Mouse (Mus musculus) G1E (cell line): ENCODE data around the gene Scand1. TPM values are rescaled to one million over a fixed set of nuclear protein-coding genes. Genes with fewer than 3 reads are reported as not detected.

Experiments
- ATAC-seq: 2 replicates; pipeline ENCODE4 v1.8.0; 2016; ENCODE audit warnings: mild to moderate bottlenecking; ENCODE audit not compliant: insufficient number of reproducible peaks, poor library complexity, low FRiP score, severe bottlenecking; ENCODE audit errors: extremely low read depth
- DNase-seq: peaks from one replicate; pipeline ENCODE4 v3.0.0; 2012; ENCODE audit warnings: low spot score
- H3K27me3 ChIP-seq: 2 replicates; pipeline ENCODE4 v1.6.1; 2012; ENCODE audit warnings: mild to moderate bottlenecking, low read length, inconsistent platforms; ENCODE audit not compliant: insufficient read depth
- H3K36me3 ChIP-seq: replicated peaks from 2 replicates; pipeline ENCODE3; 2012; ENCODE audit warnings: mild to moderate bottlenecking, inconsistent platforms
- H3K4me1 ChIP-seq: 2 replicates; pipeline ENCODE4 v1.6.1; 2012; ENCODE audit warnings: low read depth, low read length, inconsistent platforms, mixed read lengths; ENCODE audit not compliant: insufficient read depth
- H3K4me3 ChIP-seq: 2 replicates; pipeline ENCODE4 v1.5.1; 2012; ENCODE audit warnings: low read depth, mild to moderate bottlenecking, inconsistent platforms, low read length, moderate library complexity, mixed read lengths
- H3K9me3 ChIP-seq: replicated peaks from 2 replicates; pipeline ENCODE4 v1.6.1; 2012; ENCODE audit warnings: inconsistent platforms
- CTCF ChIP-seq: IDR thresholded peaks from 2 replicates; pipeline ENCODE4 v1.5.1; 2012; ENCODE audit warnings: low read depth, low read length, inconsistent platforms, mixed read lengths
- GATA1 ChIP-seq: IDR thresholded peaks from 2 replicates; pipeline ENCODE4 v1.6.1; 2012; ENCODE audit warnings: borderline replicate concordance, low read length, inconsistent platforms, mixed read lengths
- GATA2 ChIP-seq: IDR thresholded peaks from 2 replicates; pipeline ENCODE4 v1.6.1; 2012; ENCODE audit warnings: low read depth, low read length, inconsistent platforms, borderline replicate concordance
- POLR2AphosphoS5 ChIP-seq: IDR thresholded peaks from 2 replicates; pipeline ENCODE4 v1.6.1; 2012; ENCODE audit warnings: low read depth, low read length, inconsistent platforms; ENCODE audit not compliant: insufficient replicate concordance
- TAL1 ChIP-seq: conservative IDR thresholded peaks from 2 replicates; pipeline ENCODE4 v1.6.1; 2012; ENCODE audit warnings: low read depth, low read length, inconsistent platforms, mixed read lengths
- polyA plus RNA-seq: library from polyadenylated mRNA; stranded (reverse); fragments of >175 nt; gene quantifications from 2 replicates; pipeline ENCODE4 v1.2.3, GENCODE M21; 2012
- total RNA-seq, 2 experiments: library from RNA; stranded (forward) in 1 of 2; stranded (reverse) in 1 of 2; fragments of 200-1000 nt in 1 of 2; fragments of >200 nt in 1 of 2; fragmentation: Nextera tagmentation in 1 of 2; gene quantifications; 2 replicates each; pipeline ENCODE4 v1.2.3; 2014 to 2017

Gene Scand1
- total and polyA plus RNA-seq, 3 experiments: 11.6 to 844 (median 243) TPM

DNA sequence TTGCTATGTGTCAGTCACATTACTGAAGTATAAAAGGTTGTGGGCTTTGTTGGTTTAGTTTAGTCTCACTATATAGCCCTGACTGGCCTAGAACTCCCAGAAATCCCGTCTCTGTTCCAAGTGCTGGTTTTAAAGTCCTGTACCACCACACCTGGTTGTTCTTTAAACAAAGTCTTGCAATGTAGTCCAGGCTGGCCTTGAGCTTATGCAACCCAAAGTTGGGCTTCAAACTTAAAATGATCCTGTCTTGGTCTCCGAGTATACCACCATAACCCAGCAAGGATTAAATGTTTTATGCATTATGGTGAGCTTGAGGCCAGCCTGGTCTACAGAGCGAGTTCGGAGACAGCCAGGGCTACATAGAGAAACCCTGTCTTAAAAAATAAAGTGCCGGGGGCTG, 2.6 kb downstream of the Scand1 start:
- no peak for TF ChIP-seq POLR2AphosphoS5
- TF ChIP-seq GATA1: no peak
- no peak for TF ChIP-seq CTCF
- TF ChIP-seq TAL1: no peak
- no peak for TF ChIP-seq GATA2
- H3K36me3 ChIP-seq: peaks cover 53% of the 10 kb centered on the region
- DNase-seq (no peak), ATAC-seq (no peak)
- H3K27me3 ChIP-seq: no peaks in the 10 kb centered on the region
- 0 out of 2 replicates have a peak, but pooled peaks cover 5% of the 10 kb centered on the region for H3K9me3 ChIP-seq
- no peak overlapping the region for H3K4me3 ChIP-seq
- H3K4me1 ChIP-seq: peaks cover 29% of the 10 kb centered on the region

DNA sequence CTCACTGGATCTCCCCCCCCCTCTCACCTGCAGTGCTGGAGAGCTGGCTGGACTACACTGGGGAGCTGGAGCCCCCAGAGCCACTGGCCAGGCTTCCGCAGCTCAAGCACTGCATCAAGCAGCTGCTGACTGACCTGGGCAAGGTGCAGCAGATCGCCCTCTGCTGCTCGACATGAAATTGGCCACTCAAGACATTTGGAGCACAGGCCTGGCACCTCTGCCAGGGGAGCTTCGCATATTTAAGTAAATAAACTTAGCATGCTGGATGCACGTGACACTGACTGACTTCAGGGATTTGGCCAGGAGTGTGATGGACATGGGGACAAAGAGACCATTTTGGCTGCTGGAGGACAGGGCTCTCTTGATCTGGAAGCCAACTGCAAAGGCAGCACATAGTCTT, 5.2 kb downstream of the Scand1 start:
- peaks cover 43% of the 10 kb centered on the region for H3K4me1 ChIP-seq
- peaks cover 66% of the 10 kb centered on the region for H3K36me3 ChIP-seq
- H3K27me3 ChIP-seq: no peaks in the 10 kb centered on the region
- TF ChIP-seq CTCF: no peak
- TF ChIP-seq GATA2: no peak
- TF ChIP-seq POLR2AphosphoS5: no peak
- TF ChIP-seq TAL1: no peak
- no peak for TF ChIP-seq GATA1
- H3K4me3 ChIP-seq: no peak overlapping the region
- no peak for DNase-seq
- no peak for ATAC-seq
- H3K9me3 ChIP-seq: no peaks in the 10 kb centered on the region

DNA sequence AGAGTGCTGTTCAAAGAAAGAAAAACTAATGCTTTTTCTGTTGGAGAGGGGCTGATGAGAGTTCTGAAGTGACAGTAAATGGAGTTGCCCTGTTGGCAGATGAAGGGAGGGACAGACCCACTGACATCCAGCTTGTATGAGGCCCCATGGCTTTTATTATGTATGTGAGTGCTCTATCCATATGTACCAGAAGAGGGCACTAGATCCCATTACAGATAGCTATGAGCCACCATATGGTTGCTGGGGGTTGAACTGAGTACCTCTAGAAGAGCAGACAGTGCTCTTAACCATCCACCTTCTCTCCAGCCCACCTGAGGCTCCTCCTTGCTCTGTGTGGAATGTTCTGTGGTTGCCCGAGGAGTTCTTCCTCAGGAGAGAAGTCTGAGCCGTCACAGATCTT, 6.7 kb downstream of the Scand1 start:
- Histone ChIP-seq H3K4me1 (peaks cover 51% of the 10 kb centered on the region), H3K4me3 (no peak overlapping the region), H3K9me3 (no peaks in the 10 kb centered on the region), H3K36me3 (peaks cover 72% of the 10 kb centered on the region), H3K27me3 (no peaks in the 10 kb centered on the region)
- ATAC-seq (no peak), DNase-seq (no peak)
- TF ChIP-seq GATA2 (no peak), CTCF (peak; percentile 55; the same call in 1 of the 2 replicates), GATA1 (no peak)

DNA sequence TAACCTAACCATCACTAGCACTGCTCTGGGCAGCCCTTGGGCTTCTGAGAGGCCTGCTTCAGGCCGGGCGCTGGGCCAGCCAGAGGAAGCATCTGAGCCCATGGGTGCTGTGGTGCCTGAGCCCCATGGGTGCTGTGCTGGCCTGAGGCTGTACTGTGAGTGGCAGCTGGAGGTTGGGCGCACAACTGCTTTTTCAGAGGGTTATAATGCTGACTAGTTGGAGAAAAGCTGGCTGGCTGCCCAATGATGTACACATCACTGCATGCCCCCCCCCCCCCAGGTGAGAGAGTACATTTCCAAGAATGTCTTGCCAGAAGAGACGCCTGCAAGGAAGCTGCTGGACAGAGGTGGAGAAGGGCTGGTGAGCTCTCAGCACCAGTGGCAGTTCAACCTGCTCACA, 8.2 kb downstream of the Scand1 start:
- TF ChIP-seq POLR2AphosphoS5: no peak
- TF ChIP-seq GATA1: no peak
- no peak for TF ChIP-seq GATA2
- no peak for TF ChIP-seq TAL1
- TF ChIP-seq CTCF: no peak
- DNase-seq (no peak), ATAC-seq (no peak)
- no peaks in the 10 kb centered on the region for H3K9me3 ChIP-seq
- peaks cover 72% of the 10 kb centered on the region for H3K36me3 ChIP-seq
- H3K4me3 ChIP-seq: peak overlapping the region; percentile 47; the same call in 1 of the 2 replicates
- peaks cover 44% of the 10 kb centered on the region for H3K4me1 ChIP-seq
- no peaks in the 10 kb centered on the region for H3K27me3 ChIP-seq

DNA sequence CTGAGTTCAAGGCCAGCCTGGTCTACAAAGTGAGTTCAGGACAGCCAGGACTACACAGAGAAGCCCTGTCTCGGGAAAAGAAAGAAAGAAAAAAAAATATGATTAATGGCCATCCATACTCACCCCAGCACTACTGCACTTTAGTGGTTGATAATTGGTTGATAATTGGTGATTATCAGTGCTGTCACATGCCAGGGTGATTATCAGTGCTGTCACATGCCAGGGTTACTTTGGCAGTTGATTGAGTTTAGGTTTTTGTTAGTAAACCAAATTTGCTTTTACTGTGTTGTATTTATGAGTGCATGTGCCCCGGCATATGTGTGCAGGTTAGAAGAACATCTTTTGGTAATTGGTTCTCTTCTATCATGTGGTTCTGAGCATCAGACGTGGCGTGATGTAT, 10.4 kb downstream of the Scand1 start:
- H3K27me3 ChIP-seq: no peaks in the 10 kb centered on the region
- TF ChIP-seq TAL1 (peak; percentile 70), GATA1 (no peak)
- ATAC-seq (peak; percentile 81), DNase-seq (no peak)
- peaks cover 81% of the 10 kb centered on the region for H3K36me3 ChIP-seq
- peaks cover 48% of the 10 kb centered on the region for H3K4me1 ChIP-seq
- H3K9me3 ChIP-seq: no peaks in the 10 kb centered on the region
- H3K4me3 ChIP-seq: no peak overlapping the region

DNA sequence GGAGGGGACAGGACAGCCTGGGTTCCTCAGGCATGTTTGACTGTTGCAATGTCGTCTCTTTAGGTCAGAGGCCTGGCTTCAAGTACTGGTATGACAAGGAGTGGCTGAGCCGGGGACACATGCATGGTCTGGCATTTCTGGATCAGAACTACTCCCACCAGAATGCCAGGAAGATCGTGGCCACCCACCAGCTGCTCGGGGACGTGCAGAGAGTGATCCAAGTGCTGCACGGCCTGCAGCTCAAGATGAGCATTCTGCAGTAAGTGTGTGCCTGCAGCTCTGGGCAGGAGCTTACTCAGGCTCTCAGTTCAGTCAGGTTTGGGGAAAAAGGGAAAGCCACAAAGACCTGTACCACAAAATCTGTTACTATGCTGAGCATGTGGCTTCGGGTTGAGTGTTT, 14.0 kb downstream of the Scand1 start:
- Histone ChIP-seq H3K4me1 (peaks cover 46% of the 10 kb centered on the region), H3K36me3 (peaks cover 82% of the 10 kb centered on the region), H3K4me3 (no peak overlapping the region), H3K9me3 (no peaks in the 10 kb centered on the region), H3K27me3 (no peaks in the 10 kb centered on the region)
- no peak for ATAC-seq
- no peak for DNase-seq
- TF ChIP-seq POLR2AphosphoS5 (no peak), GATA1 (no peak), CTCF (no peak), TAL1 (no peak), GATA2 (no peak)

DNA sequence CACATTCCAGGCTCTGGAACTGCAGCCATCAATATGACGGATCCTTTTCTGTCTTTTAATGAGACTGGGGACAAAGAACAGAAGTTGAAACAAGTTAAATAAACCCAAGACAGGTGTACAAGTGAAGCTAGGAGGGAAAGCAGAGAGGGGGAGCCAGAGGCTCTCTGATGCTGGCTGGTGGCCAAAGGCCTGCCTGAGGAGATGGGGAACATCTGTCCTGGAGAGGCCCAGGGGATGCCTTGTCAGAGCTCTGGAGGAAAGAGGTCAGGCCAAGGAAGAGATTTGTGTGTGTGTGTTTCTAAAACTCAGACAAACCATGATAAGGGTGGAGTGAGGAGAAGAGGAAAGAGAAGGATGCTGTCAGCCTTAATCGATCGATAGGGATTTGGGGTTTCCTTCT, 14.9 kb downstream of the Scand1 start:
- Histone ChIP-seq H3K4me3 (no peak overlapping the region), H3K9me3 (no peaks in the 10 kb centered on the region), H3K36me3 (peaks cover 84% of the 10 kb centered on the region), H3K27me3 (no peaks in the 10 kb centered on the region), H3K4me1 (peaks cover 40% of the 10 kb centered on the region)
- TF ChIP-seq POLR2AphosphoS5: no peak
- no peak for TF ChIP-seq GATA2
- TF ChIP-seq TAL1: no peak
- no peak for TF ChIP-seq GATA1
- no peak for TF ChIP-seq CTCF
- ATAC-seq (no peak), DNase-seq (no peak)
